Mouse (Mus musculus): Measurements from ENCODE around the gene Ckm. TPM values are rescaled to one million over a fixed set of nuclear protein-coding genes. Genes with fewer than 3 reads are reported as not detected.

Gene Ckm
- total and polyA plus RNA-seq, 3 experiments = 0.08 to 0.47 TPM; not detected in 1

- DNase-seq (ENCODE audit: extremely low read depth) = no peak
- Histone ChIP-seq H3K36me3 (replicated peaks in 1 of 2; ENCODE audit: control insufficient read depth in 1 of 2, insufficient read depth in 1 of 2, low read length in 1 of 2) (peaks cover 44 to 65% of the 10 kb centered on the region in 2 experiments), H3K79me2 (replicated peaks; ENCODE audit: control insufficient read depth, extremely low read depth, insufficient read depth, poor library complexity, severe bottlenecking) (no peaks in the 10 kb centered on the region), H3K27me3 (replicated peaks) (peaks cover 7% of the 10 kb centered on the region), H3K9ac (ENCODE audit: insufficient read depth, low read depth) (no peak overlapping the region), H3K4me2 (ENCODE audit: insufficient read depth, low read depth, poor library complexity, severe bottlenecking) (no peak overlapping the region), H3K4me3 (replicated peaks in 1 of 3; ENCODE audit: low read depth in 2 of 3, low read length in 2 of 3, poor library complexity in 1 of 3) (no peak overlapping the region), H3K4me1 (ENCODE audit: control insufficient read depth in 1 of 2, insufficient read depth in 2 of 2) (peaks cover 0 to 10% of the 10 kb centered on the region in 2 experiments; a peak in 2 of 4 replicates), H3K27ac (ENCODE audit: insufficient read depth, low read depth) (no peak overlapping the region), H3K9me3 (replicated peaks; ENCODE audit: low read length) (no peaks in the 10 kb centered on the region)
- TF ChIP-seq USF1 (IDR thresholded peaks at IDR 0.05; ENCODE audit: low read depth, low read length) (no peak), EP300 (IDR thresholded peaks at IDR 0.05; ENCODE audit: low read length) (no peak), HCFC1 (IDR thresholded peaks at IDR 0.05; ENCODE audit: low read depth, low read length) (peak; percentile 65), TCF12 (IDR thresholded peaks at IDR 0.05; ENCODE audit: low read depth, low read length) (no peak)
- in situ Hi-C loops (cut with MboI; ENCODE audit: low pct_ligation_motif_present, low pct_unique_long_range_greater_than_20kb, low sequenced_read_pairs) = no loop called here
- dilution Hi-C loops (cut with MboI; ENCODE audit: extremely low pct_ligation_motif_present, extremely low pct_unique_long_range_greater_than_20kb, low sequenced_read_pairs) = no loop called here
Observed at GRCm38 (mm10) chr7:19426349-19426748, 21.8 kb downstream of the Ckm start.

- in situ Hi-C loops (cut with MboI; ENCODE audit: low pct_ligation_motif_present, low pct_unique_long_range_greater_than_20kb, low sequenced_read_pairs) (no loop called here), dilution Hi-C loops (cut with MboI; ENCODE audit: extremely low pct_ligation_motif_present, extremely low pct_unique_long_range_greater_than_20kb, low sequenced_read_pairs) (no loop called here)
- Histone ChIP-seq H3K36me3 (replicated peaks in 1 of 2; ENCODE audit: control insufficient read depth in 1 of 2, insufficient read depth in 1 of 2, low read length in 1 of 2) (peaks cover 50 to 70% of the 10 kb centered on the region in 2 experiments), H3K79me2 (replicated peaks; ENCODE audit: control insufficient read depth, extremely low read depth, insufficient read depth, poor library complexity, severe bottlenecking) (no peaks in the 10 kb centered on the region), H3K4me1 (ENCODE audit: control insufficient read depth in 1 of 2, insufficient read depth in 2 of 2) (peaks cover 0 to 7% of the 10 kb centered on the region in 2 experiments; a peak in 1 of 4 replicates), H3K9ac (ENCODE audit: insufficient read depth, low read depth) (no peak overlapping the region), H3K4me2 (ENCODE audit: insufficient read depth, low read depth, poor library complexity, severe bottlenecking) (no peak overlapping the region), H3K9me3 (replicated peaks; ENCODE audit: low read length) (no peaks in the 10 kb centered on the region), H3K4me3 (replicated peaks in 1 of 3; ENCODE audit: low read depth in 2 of 3, low read length in 2 of 3, poor library complexity in 1 of 3) (no peak overlapping the region), H3K27ac (ENCODE audit: insufficient read depth, low read depth) (no peak overlapping the region), H3K27me3 (replicated peaks) (peaks cover 4% of the 10 kb centered on the region)
- TF ChIP-seq CHD2 (IDR thresholded peaks at IDR 0.05; ENCODE audit: low read length) (no peak), MAFK (IDR thresholded peaks at IDR 0.05; ENCODE audit: insufficient replicate concordance, low read length) (no peak), GABPA (IDR thresholded peaks at IDR 0.05; ENCODE audit: insufficient replicate concordance, low read depth, low read length) (no peak)
- no peak for DNase-seq (ENCODE audit: extremely low read depth)
Observed at GRCm38 (mm10) chr7:19426888-19427287, 22.3 kb downstream of the Ckm start.

DNA sequence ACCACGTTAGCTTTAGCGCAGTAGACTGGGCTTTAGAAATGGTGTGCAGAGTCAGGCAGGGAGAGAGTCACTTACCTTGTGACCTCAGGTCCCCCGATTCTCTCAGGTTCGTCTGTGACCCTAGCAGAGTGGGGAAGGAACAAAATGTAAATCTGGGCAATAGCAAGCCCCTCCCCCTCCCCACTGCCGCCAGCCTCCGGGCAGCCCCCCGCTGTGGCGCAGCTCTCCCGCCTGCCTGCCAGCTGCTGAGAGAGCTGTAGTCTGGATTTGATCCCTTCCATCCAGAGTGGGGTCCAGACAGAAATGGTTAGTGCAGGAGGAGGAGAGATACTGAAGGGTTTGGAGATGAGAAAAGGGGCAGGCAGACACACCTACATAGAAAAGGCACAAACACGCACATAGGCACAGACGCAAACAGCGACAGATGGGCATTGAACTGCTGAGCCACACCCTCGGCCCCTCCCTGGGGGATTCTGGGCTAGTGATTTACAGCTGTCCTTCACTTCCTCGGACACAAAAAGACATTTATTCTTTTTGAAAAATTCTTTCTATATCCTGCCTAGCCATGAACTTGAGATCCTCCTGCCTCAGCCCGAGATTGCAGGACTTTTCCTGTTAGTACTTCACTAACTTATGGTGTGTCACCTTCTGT, 23.5 kb downstream of the Ckm start:
- Histone ChIP-seq H3K79me2 (replicated peaks; ENCODE audit: control insufficient read depth, extremely low read depth, insufficient read depth, poor library complexity, severe bottlenecking) (no peaks in the 10 kb centered on the region), H3K27ac (ENCODE audit: insufficient read depth, low read depth) (no peak overlapping the region), H3K4me1 (ENCODE audit: control insufficient read depth in 1 of 2, insufficient read depth in 2 of 2) (peaks cover 0 to 7% of the 10 kb centered on the region in 2 experiments; a peak in 1 of 4 replicates), H3K27me3 (replicated peaks) (no peaks in the 10 kb centered on the region), H3K4me2 (ENCODE audit: insufficient read depth, low read depth, poor library complexity, severe bottlenecking) (no peak overlapping the region), H3K4me3 (replicated peaks in 1 of 3; ENCODE audit: low read depth in 2 of 3, low read length in 2 of 3, poor library complexity in 1 of 3) (no peak overlapping the region), H3K9ac (ENCODE audit: insufficient read depth, low read depth) (no peak overlapping the region), H3K36me3 (replicated peaks in 1 of 2; ENCODE audit: control insufficient read depth in 1 of 2, insufficient read depth in 1 of 2, low read length in 1 of 2) (peaks cover 59 to 82% of the 10 kb centered on the region in 2 experiments), H3K9me3 (replicated peaks; ENCODE audit: low read length) (peaks cover 8% of the 10 kb centered on the region)
- DNase-seq (ENCODE audit: extremely low read depth) = no peak
- in situ Hi-C loops (cut with MboI; ENCODE audit: low pct_ligation_motif_present, low pct_unique_long_range_greater_than_20kb, low sequenced_read_pairs) (no loop called here), dilution Hi-C loops (cut with MboI; ENCODE audit: extremely low pct_ligation_motif_present, extremely low pct_unique_long_range_greater_than_20kb, low sequenced_read_pairs) (no loop called here)
- TF ChIP-seq TBP (conservative IDR thresholded peaks at IDR 0.05; ENCODE audit: low read depth, low read length) = no peak
- TF ChIP-seq USF2 (conservative IDR thresholded peaks at IDR 0.05; ENCODE audit: low read depth, low read length) = no peak
